Mouse (Mus musculus): ENCODE data around the gene Abca12. TPM values are rescaled to one million over a fixed set of nuclear protein-coding genes. Genes with fewer than 3 reads are reported as not detected.

Abca12 gene
- polyA plus RNA-seq, 1 experiment, result 0.12 TPM

GRCm38 (mm10) chr1:71342261-71342594 is 72.5 kb downstream of the Abca12 start:
- TF ChIP-seq FLI1 (IDR thresholded peaks at IDR 0.05; ENCODE audit: low read length), result no peak
- TF ChIP-seq GATA1 (IDR thresholded peaks at IDR 0.05; ENCODE audit: borderline replicate concordance, low read length), result no peak
- Histone ChIP-seq H3K9me3 (peaks cover 3% of the 10 kb centered on the region; the same call in 1 of the 2 replicates), H3K36me3 (replicated peaks; ENCODE audit: low read length) (no peaks in the 10 kb centered on the region), H3K4me1 (no peaks in the 10 kb centered on the region), H3K27me3 (replicated peaks) (no peaks in the 10 kb centered on the region), H3K4me3 (replicated peaks) (no peak overlapping the region)

GRCm38 (mm10) chr1:71341370-71342260 is 73.1 kb downstream of the Abca12 start:
- no peaks in the 10 kb centered on the region for H3K27me3 ChIP-seq (replicated peaks)
- H3K4me1 ChIP-seq, result no peaks in the 10 kb centered on the region
- no peaks in the 10 kb centered on the region for H3K36me3 ChIP-seq (replicated peaks; ENCODE audit: low read length)
- H3K9me3 ChIP-seq, result peaks cover 3% of the 10 kb centered on the region; the same call in 1 of the 2 replicates
- TF ChIP-seq GATA1 (IDR thresholded peaks at IDR 0.05; ENCODE audit: borderline replicate concordance, low read length), result no peak
- no peak for TF ChIP-seq FLI1 (IDR thresholded peaks at IDR 0.05; ENCODE audit: low read length)
- no peak overlapping the region for H3K4me3 ChIP-seq (replicated peaks)

- no peak overlapping the region for H3K4me3 ChIP-seq (replicated peaks)
- H3K27me3 ChIP-seq (replicated peaks), result no peaks in the 10 kb centered on the region
- H3K9me3 ChIP-seq, result no peaks in the 10 kb centered on the region; the same call in none of the 2 replicates
- H3K36me3 ChIP-seq (replicated peaks; ENCODE audit: low read length), result no peaks in the 10 kb centered on the region
- H3K4me1 ChIP-seq, result no peaks in the 10 kb centered on the region
- no peak for TF ChIP-seq GATA1 (IDR thresholded peaks at IDR 0.05; ENCODE audit: borderline replicate concordance, low read length)
- no peak for TF ChIP-seq FLI1 (IDR thresholded peaks at IDR 0.05; ENCODE audit: low read length)
These were observed 76.0 kb downstream of the Abca12 start for GRCm38 (mm10) chr1:71338548-71339340.

GRCm38 (mm10) chr1:71330349-71330748 is 84.4 kb downstream of the Abca12 start:
- Histone ChIP-seq H3K9me3 (peaks cover 10% of the 10 kb centered on the region), H3K4me3 (replicated peaks) (no peak overlapping the region), H3K36me3 (replicated peaks; ENCODE audit: low read length) (no peaks in the 10 kb centered on the region), H3K27me3 (replicated peaks) (no peaks in the 10 kb centered on the region), H3K4me1 (no peaks in the 10 kb centered on the region)
- TF ChIP-seq GATA1 (IDR thresholded peaks at IDR 0.05; ENCODE audit: borderline replicate concordance, low read length) (no peak), FLI1 (IDR thresholded peaks at IDR 0.05; ENCODE audit: low read length) (no peak)

- H3K4me1 ChIP-seq, result no peaks in the 10 kb centered on the region
- no peaks in the 10 kb centered on the region for H3K36me3 ChIP-seq (replicated peaks; ENCODE audit: low read length)
- H3K4me3 ChIP-seq (replicated peaks), result no peak overlapping the region
- TF ChIP-seq GATA1 (IDR thresholded peaks at IDR 0.05; ENCODE audit: borderline replicate concordance, low read length) (no peak), FLI1 (IDR thresholded peaks at IDR 0.05; ENCODE audit: low read length) (no peak)
- no peaks in the 10 kb centered on the region for H3K27me3 ChIP-seq (replicated peaks)
- H3K9me3 ChIP-seq, result peaks cover 8% of the 10 kb centered on the region; the same call in 1 of the 2 replicates
These were observed 102.5 kb downstream of the Abca12 start for GRCm38 (mm10) chr1:71312171-71312570.

- Histone ChIP-seq H3K4me3 (replicated peaks) (no peak overlapping the region), H3K9me3 (peaks cover 4% of the 10 kb centered on the region; the same call in 1 of the 2 replicates), H3K36me3 (replicated peaks; ENCODE audit: low read length) (no peaks in the 10 kb centered on the region), H3K4me1 (no peaks in the 10 kb centered on the region), H3K27me3 (replicated peaks) (no peaks in the 10 kb centered on the region)
- TF ChIP-seq GATA1 (IDR thresholded peaks at IDR 0.05; ENCODE audit: borderline replicate concordance, low read length) (no peak), FLI1 (IDR thresholded peaks at IDR 0.05; ENCODE audit: low read length) (no peak)
These were observed 104.1 kb downstream of the Abca12 start for GRCm38 (mm10) chr1:71310614-71311013.

DNA sequence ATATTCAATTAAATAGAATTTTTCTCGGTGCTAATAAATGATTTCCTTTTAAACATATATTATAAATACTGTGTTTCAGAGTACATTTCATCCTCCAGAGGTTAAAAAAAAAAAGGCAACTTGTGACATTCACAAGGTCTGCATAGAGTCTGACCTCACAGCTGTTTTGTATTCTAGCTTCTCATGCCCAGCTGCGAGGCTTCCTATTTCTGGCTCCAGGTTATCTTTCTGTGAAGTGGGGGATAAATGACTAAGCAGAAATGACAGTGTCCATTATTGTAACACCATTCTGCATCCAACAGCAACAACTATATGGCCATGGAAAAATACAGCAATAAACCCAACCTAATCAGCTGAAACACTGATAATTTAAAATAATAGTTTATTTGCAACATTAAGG is 107.3 kb downstream of the Abca12 start:
- no peak overlapping the region for H3K4me3 ChIP-seq (replicated peaks)
- 0 out of 2 replicates have a peak, but pooled peaks cover 5% of the 10 kb centered on the region for H3K9me3 ChIP-seq
- no peaks in the 10 kb centered on the region for H3K36me3 ChIP-seq (replicated peaks; ENCODE audit: low read length)
- TF ChIP-seq GATA1 (IDR thresholded peaks at IDR 0.05; ENCODE audit: borderline replicate concordance, low read length) (no peak), FLI1 (IDR thresholded peaks at IDR 0.05; ENCODE audit: low read length) (no peak)
- no peaks in the 10 kb centered on the region for H3K4me1 ChIP-seq
- no peaks in the 10 kb centered on the region for H3K27me3 ChIP-seq (replicated peaks)

- Histone ChIP-seq H3K9me3 (0 out of 2 replicates have a peak, but pooled peaks cover 6% of the 10 kb centered on the region), H3K4me3 (replicated peaks) (no peak overlapping the region), H3K4me1 (no peaks in the 10 kb centered on the region), H3K27me3 (replicated peaks) (no peaks in the 10 kb centered on the region), H3K36me3 (replicated peaks; ENCODE audit: low read length) (no peaks in the 10 kb centered on the region)
- no peak for TF ChIP-seq GATA1 (IDR thresholded peaks at IDR 0.05; ENCODE audit: borderline replicate concordance, low read length)
- no peak for TF ChIP-seq FLI1 (IDR thresholded peaks at IDR 0.05; ENCODE audit: low read length)
These were observed 108.5 kb downstream of the Abca12 start for GRCm38 (mm10) chr1:71306196-71306595.

GRCm38 (mm10) chr1:71304588-71304987 is 110.1 kb downstream of the Abca12 start:
- H3K36me3 ChIP-seq (replicated peaks; ENCODE audit: low read length), result no peaks in the 10 kb centered on the region
- no peak overlapping the region for H3K4me3 ChIP-seq (replicated peaks)
- TF ChIP-seq GATA1 (IDR thresholded peaks at IDR 0.05; ENCODE audit: borderline replicate concordance, low read length), result no peak
- no peak for TF ChIP-seq FLI1 (IDR thresholded peaks at IDR 0.05; ENCODE audit: low read length)
- no peaks in the 10 kb centered on the region for H3K27me3 ChIP-seq (replicated peaks)
- H3K9me3 ChIP-seq, result 0 out of 2 replicates have a peak, but pooled peaks cover 6% of the 10 kb centered on the region
- no peaks in the 10 kb centered on the region for H3K4me1 ChIP-seq

All from megakaryocyte, embryonic 14.5 days (primary cell).